Mouse (Mus musculus) heart, embryonic 15.5 days (tissue): ENCODE data around the gene 1700123O20Rik. TPM values are rescaled to one million over a fixed set of nuclear protein-coding genes. Genes with fewer than 3 reads are reported as not detected.

Experiments used
- ATAC-seq: fragments of 200-750 bp; cut with Nextera tagmentation; replicated peaks from 2 replicates; pipeline ENCODE4 v1.8.0; 2017; ENCODE audit warnings: low read depth, moderate TSS enrichment; ENCODE audit not compliant: insufficient number of reproducible peaks, insufficient read depth, low FRiP score
- H3K27ac ChIP-seq: fragments of 300-500 bp; sonication (generic); 2 replicates; pipeline ENCODE4 v1.5.1; 2015; ENCODE audit warnings: mild to moderate bottlenecking, inconsistent platforms
- H3K27me3 ChIP-seq: fragments of 300-500 bp; sonication (generic); 2 replicates; pipeline ENCODE4 v1.6.1; 2015; ENCODE audit warnings: inconsistent platforms
- H3K36me3 ChIP-seq: fragments of 300-500 bp; sonication (generic); 2 replicates; pipeline ENCODE4 v1.6.1; 2015; ENCODE audit warnings: mild to moderate bottlenecking, inconsistent platforms
- H3K4me1 ChIP-seq: fragments of 300-500 bp; sonication (generic); replicated peaks from 2 replicates; pipeline ENCODE4 v1.6.1; 2015; ENCODE audit warnings: inconsistent platforms
- H3K4me2 ChIP-seq: fragments of 300-500 bp; sonication (generic); 2 replicates; pipeline ENCODE4 v1.6.1; 2015; ENCODE audit warnings: inconsistent platforms, mild to moderate bottlenecking, moderate library complexity
- H3K4me3 ChIP-seq: fragments of 300-500 bp; sonication (generic); 2 replicates; pipeline ENCODE4 v1.5.1; 2015; ENCODE audit warnings: mild to moderate bottlenecking, inconsistent platforms
- H3K9ac ChIP-seq: fragments of 300-500 bp; sonication (generic); 2 replicates; pipeline ENCODE4 v1.6.1; 2015; ENCODE audit warnings: mild to moderate bottlenecking, inconsistent platforms
- H3K9me3 ChIP-seq: fragments of 300-500 bp; sonication (generic); replicated peaks from 2 replicates; pipeline ENCODE4 v1.6.1; 2016; ENCODE audit warnings: inconsistent platforms
- WGBS: fragments of 180-500 bp; shearing (Covaris S2); methylation state at CpG from one replicate; pipeline ENCODE4 v1.1.7; 2015; ENCODE audit warnings: mixed read lengths; 5-methylcytosine and 5-hydroxymethylcytosine counted together
- polyA plus RNA-seq: library from polyadenylated mRNA; unstranded; fragments of >200 nt; fragmentation: Nextera tagmentation; extraction: Ambion mirVana; gene quantifications from 2 replicates; pipeline ENCODE4 v1.2.1, GENCODE M21; 2015

The 1700123O20Rik gene
- polyA plus RNA-seq, 1 experiment from 2014 or later, result 40.7 TPM

- 76% methylated on average over 4 of the region's 4 CpGs for WGBS
- Histone ChIP-seq H3K4me1 (peaks cover 22% of the 10 kb centered on the region), H3K9me3 (no peaks in the 10 kb centered on the region), H3K27me3 (no peaks in the 10 kb centered on the region), H3K4me2 (no peak overlapping the region), H3K36me3 (peaks cover 84% of the 10 kb centered on the region), H3K27ac (no peak overlapping the region), H3K9ac (no peak overlapping the region), H3K4me3 (no peak overlapping the region)
- no peak for ATAC-seq
Measured at GRCm38 (mm10) chr14:54647900-54648299, 38.1 kb upstream of the 1700123O20Rik start.

GRCm38 (mm10) chr14:54650621-54651454, 35.2 kb upstream of the 1700123O20Rik start:
- Histone ChIP-seq H3K36me3 (peaks cover 61% of the 10 kb centered on the region), H3K9ac (no peak overlapping the region), H3K9me3 (no peaks in the 10 kb centered on the region), H3K4me2 (no peak overlapping the region), H3K27me3 (no peaks in the 10 kb centered on the region), H3K4me3 (no peak overlapping the region), H3K27ac (no peak overlapping the region), H3K4me1 (peaks cover 33% of the 10 kb centered on the region)
- WGBS, result 59% methylated on average over 23 of the region's 23 CpGs
- ATAC-seq, result 0 out of 2 replicates have a peak, but pooled peaks have one; percentile 7

DNA sequence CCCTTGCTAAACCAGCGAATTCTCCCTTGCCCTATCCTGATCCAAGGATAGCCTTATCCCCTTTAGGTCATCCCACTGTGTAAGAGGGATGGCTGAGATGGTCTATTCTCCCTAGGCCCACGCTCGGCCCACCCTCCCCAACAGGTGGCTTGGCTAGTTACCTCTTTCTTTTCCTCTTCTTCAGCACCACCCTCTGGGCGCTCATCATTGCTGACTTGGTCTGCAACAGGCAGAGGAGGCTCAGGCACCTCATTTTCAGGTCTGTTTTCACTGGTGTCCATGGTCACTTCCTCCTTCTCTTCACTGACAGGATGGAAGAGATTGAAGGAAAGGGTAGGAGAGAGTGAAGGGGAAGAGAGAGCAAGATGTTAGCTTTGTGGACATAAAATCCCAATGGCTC, 34.5 kb upstream of the 1700123O20Rik start:
- no peak for ATAC-seq
- 77% methylated on average over 4 of the region's 4 CpGs for WGBS
- H3K9me3 ChIP-seq, result no peaks in the 10 kb centered on the region
- no peak overlapping the region for H3K4me3 ChIP-seq
- peak overlapping the region; percentile 38; the same call in 1 of the 2 replicates for H3K27ac ChIP-seq
- no peaks in the 10 kb centered on the region for H3K27me3 ChIP-seq
- no peak overlapping the region for H3K9ac ChIP-seq
- no peak overlapping the region for H3K4me2 ChIP-seq
- peaks cover 61% of the 10 kb centered on the region for H3K36me3 ChIP-seq
- peaks cover 33% of the 10 kb centered on the region for H3K4me1 ChIP-seq

DNA sequence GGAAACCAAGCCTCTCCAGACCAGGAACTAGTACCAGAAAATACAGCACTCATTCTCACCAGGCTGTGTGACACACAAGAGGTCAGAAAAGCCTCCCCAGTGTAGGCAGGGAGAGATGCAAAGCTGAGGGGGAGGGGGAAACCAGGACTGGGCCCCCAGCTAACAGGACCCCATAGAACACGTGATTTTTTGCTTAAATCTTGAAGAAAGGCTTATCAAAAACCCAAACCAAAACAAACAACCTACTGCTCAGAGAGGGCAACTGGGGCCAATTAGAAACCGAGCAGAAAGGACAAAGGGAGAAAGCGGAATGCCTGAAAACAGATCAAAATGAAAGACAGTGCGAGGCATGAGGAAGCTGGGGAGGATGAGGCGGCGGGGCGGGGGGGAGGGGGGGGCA, 33.2 kb upstream of the 1700123O20Rik start:
- WGBS, result 0% methylated on average over 7 of the region's 7 CpGs
- H3K27ac ChIP-seq, result peak overlapping the region; percentile 88
- H3K36me3 ChIP-seq, result peaks cover 59% of the 10 kb centered on the region

GRCm38 (mm10) chr14:54653496-54653895, 32.5 kb upstream of the 1700123O20Rik start:
- H3K27me3 ChIP-seq, result no peaks in the 10 kb centered on the region
- ATAC-seq, result peak; percentile 91
- H3K9me3 ChIP-seq, result no peaks in the 10 kb centered on the region
- peak overlapping the region; percentile 76 for H3K9ac ChIP-seq
- H3K27ac ChIP-seq, result peak overlapping the region; percentile 88
- H3K36me3 ChIP-seq, result peaks cover 57% of the 10 kb centered on the region
- peak overlapping the region; percentile 74 for H3K4me2 ChIP-seq
- WGBS, result 0% methylated on average over 12 of the region's 12 CpGs
- H3K4me3 ChIP-seq, result peak overlapping the region; percentile 62
- H3K4me1 ChIP-seq, result peaks cover 33% of the 10 kb centered on the region

More for the DNA sequence above, 33.2 kb upstream of the 1700123O20Rik start:
- H3K9me3 ChIP-seq, result no peaks in the 10 kb centered on the region
- no peaks in the 10 kb centered on the region for H3K27me3 ChIP-seq
- peak overlapping the region; percentile 74 for H3K4me2 ChIP-seq
- ATAC-seq, result no peak
- peak overlapping the region; percentile 76 for H3K9ac ChIP-seq
- H3K4me1 ChIP-seq, result peaks cover 33% of the 10 kb centered on the region
- H3K4me3 ChIP-seq, result peak overlapping the region; percentile 62

GRCm38 (mm10) chr14:54660009-54660408, 26.0 kb upstream of the 1700123O20Rik start:
- Histone ChIP-seq H3K27me3 (no peaks in the 10 kb centered on the region), H3K4me1 (no peaks in the 10 kb centered on the region), H3K9me3 (no peaks in the 10 kb centered on the region), H3K4me3 (no peak overlapping the region), H3K27ac (no peak overlapping the region), H3K36me3 (peaks cover 93% of the 10 kb centered on the region), H3K4me2 (no peak overlapping the region), H3K9ac (no peak overlapping the region)
- 88% methylated on average over 2 of the region's 2 CpGs for WGBS
- no peak for ATAC-seq

- Histone ChIP-seq H3K4me3 (no peak overlapping the region), H3K4me1 (no peaks in the 10 kb centered on the region), H3K9ac (no peak overlapping the region), H3K27ac (no peak overlapping the region), H3K27me3 (no peaks in the 10 kb centered on the region), H3K36me3 (peaks cover 96% of the 10 kb centered on the region), H3K9me3 (no peaks in the 10 kb centered on the region), H3K4me2 (no peak overlapping the region)
- WGBS, result 88% methylated on average over 10 of the region's 10 CpGs
- no peak for ATAC-seq
Measured at GRCm38 (mm10) chr14:54664477-54665222, 21.4 kb upstream of the 1700123O20Rik start.

GRCm38 (mm10) chr14:54669381-54669780, 16.6 kb upstream of the 1700123O20Rik start:
- no peaks in the 10 kb centered on the region for H3K4me1 ChIP-seq
- peaks cover 70% of the 10 kb centered on the region for H3K36me3 ChIP-seq
- no peak overlapping the region for H3K9ac ChIP-seq
- no peaks in the 10 kb centered on the region for H3K27me3 ChIP-seq
- H3K27ac ChIP-seq, result no peak overlapping the region
- ATAC-seq, result no peak
- WGBS, result 72% methylated on average over 4 of the region's 4 CpGs
- H3K4me3 ChIP-seq, result no peak overlapping the region
- H3K9me3 ChIP-seq, result no peaks in the 10 kb centered on the region
- H3K4me2 ChIP-seq, result no peak overlapping the region

- H3K27me3 ChIP-seq, result no peaks in the 10 kb centered on the region
- no peak overlapping the region for H3K27ac ChIP-seq
- no peak overlapping the region for H3K4me3 ChIP-seq
- no peak overlapping the region for H3K9ac ChIP-seq
- H3K4me1 ChIP-seq, result 0 out of 2 replicates have a peak, but pooled peaks cover 3% of the 10 kb centered on the region
- H3K9me3 ChIP-seq, result no peaks in the 10 kb centered on the region
- WGBS, result 72% methylated on average over 2 of the region's 2 CpGs
- peaks cover 60% of the 10 kb centered on the region for H3K36me3 ChIP-seq
- ATAC-seq, result no peak
- no peak overlapping the region for H3K4me2 ChIP-seq
Measured at GRCm38 (mm10) chr14:54674317-54674716, 11.7 kb upstream of the 1700123O20Rik start.

- H3K9me3 ChIP-seq, result no peaks in the 10 kb centered on the region
- H3K9ac ChIP-seq, result 0 out of 2 replicates have a peak overlapping the region, but pooled peaks have one; percentile 14
- H3K4me1 ChIP-seq, result 0 out of 2 replicates have a peak, but pooled peaks cover 3% of the 10 kb centered on the region
- 84% methylated on average over 5 of the region's 5 CpGs for WGBS
- no peak for ATAC-seq
- H3K27ac ChIP-seq, result no peak overlapping the region
- H3K4me3 ChIP-seq, result no peak overlapping the region
- peaks cover 59% of the 10 kb centered on the region for H3K36me3 ChIP-seq
- H3K27me3 ChIP-seq, result no peaks in the 10 kb centered on the region
- no peak overlapping the region for H3K4me2 ChIP-seq
Measured at GRCm38 (mm10) chr14:54676290-54676689, 9.7 kb upstream of the 1700123O20Rik start.

DNA sequence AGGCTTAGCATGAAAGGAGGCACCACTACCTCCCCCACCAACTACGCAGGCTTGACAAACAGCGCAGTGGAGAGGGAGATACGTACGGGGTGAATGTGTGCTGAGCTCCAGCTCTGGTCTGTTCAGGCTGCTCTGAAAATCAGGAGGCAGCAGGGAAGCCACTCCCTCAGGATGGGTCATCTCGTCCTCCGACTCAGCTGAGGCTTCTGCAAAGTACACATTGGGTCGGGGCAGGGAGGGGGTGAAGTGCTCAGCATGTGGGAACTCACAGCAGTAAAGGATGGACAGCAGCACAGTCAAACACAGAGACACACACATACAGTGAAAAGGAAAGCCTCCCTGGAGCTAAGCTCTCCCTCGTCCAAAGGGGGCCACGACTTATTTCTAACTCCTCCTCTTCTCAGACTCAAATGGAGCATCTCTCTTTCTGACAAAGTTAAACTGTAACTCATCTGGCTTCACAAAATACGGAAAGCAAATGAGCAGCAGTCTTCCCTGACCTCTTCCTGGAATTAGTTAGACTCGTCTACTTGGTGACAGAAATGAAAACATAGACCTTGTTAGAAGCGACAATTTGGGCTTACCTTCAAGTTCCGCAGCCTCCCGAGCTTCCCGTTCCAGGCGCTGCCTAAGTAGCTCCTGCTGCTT, 7.2 kb upstream of the 1700123O20Rik start:
- no peak for ATAC-seq
- H3K9ac ChIP-seq, result no peak overlapping the region
- no peak overlapping the region for H3K27ac ChIP-seq
- no peak overlapping the region for H3K4me2 ChIP-seq
- H3K27me3 ChIP-seq, result no peaks in the 10 kb centered on the region
- H3K4me1 ChIP-seq, result 0 out of 2 replicates have a peak, but pooled peaks cover 10% of the 10 kb centered on the region
- 86% methylated on average over 16 of the region's 16 CpGs for WGBS
- peaks cover 51% of the 10 kb centered on the region for H3K36me3 ChIP-seq
- no peaks in the 10 kb centered on the region for H3K9me3 ChIP-seq
- no peak overlapping the region for H3K4me3 ChIP-seq
